Comparison of ENCODE assay signal across 8 mouse cellular contexts in the genomic region with DNA sequence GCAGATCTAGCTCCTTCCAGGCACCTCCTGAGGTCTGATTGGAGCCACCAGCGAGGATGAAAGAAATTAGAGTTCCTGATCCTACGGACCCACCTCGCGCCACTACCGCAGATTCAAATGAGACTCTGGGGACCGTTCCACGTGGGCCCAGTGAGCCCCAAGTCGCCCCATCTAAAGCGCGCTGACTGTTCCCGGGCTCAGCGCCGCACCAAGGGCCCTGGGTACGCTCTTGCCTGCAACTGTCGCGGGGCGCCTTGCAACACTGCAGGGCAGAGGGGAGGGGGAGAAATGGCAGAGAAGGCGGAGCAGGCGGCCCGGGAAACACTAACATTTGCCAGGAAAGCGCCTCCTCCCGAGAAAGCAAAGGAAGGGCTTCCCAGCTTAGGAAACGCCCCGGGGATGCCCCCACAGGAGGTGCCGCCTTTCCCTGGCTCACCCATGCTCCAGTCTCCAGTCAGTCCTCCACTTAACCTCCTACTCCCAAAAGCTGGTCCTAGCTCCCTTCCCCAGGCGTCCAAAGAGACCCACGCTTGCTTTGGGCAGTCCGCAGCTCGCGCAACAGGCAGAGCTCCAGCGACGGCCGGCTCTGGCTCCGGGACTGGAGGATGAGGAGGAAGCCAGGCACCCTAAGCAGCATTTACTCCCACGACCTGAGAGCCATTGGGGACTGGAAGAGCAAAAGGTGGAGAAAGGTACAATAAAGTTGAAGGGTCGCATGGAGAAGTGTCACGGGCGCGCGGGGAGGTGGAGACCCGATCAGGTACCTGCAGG. TPM values are rescaled to one million over a fixed set of nuclear protein-coding genes. Genes with fewer than 3 reads are reported as not detected.
DNase-seq lines count a peak whose midpoint lies in the region; ATAC-seq lines count a peak whose summit lies in the region.

No protein-coding gene starts in this region.

- H3K9me3 ChIP-seq in lung, embryonic 15.5 days, result no peaks in the 10 kb centered on the region

- peaks cover 45% of the 10 kb centered on the region for H3K27me3 ChIP-seq in lung, embryonic 15.5 days

- H3K4me1 ChIP-seq in lung, embryonic 15.5 days, result peaks cover 10% of the 10 kb centered on the region

- peak overlapping the region; percentile 96 for H3K4me2 ChIP-seq in lung, embryonic 15.5 days

- H3K36me3 ChIP-seq in lung, embryonic 15.5 days, result no peaks in the 10 kb centered on the region

- DNase-seq in urinary bladder, adult 18-20 months (ENCODE audit: low spot score in 2 of 2), result peak; percentile 20 to 30
- no peak for DNase-seq in urinary bladder, postnatal 10 days (ENCODE audit: low spot score)
- peak; percentile 31 for DNase-seq in heart, postnatal 4 days
- peak; percentile 32 to 45 for DNase-seq in layer of hippocampus, adult 8-10 months (ENCODE audit: low spot score in 2 of 2)
- peak; percentile 58 for DNase-seq in retina, embryonic 14.5 days (ENCODE audit: low spot score)

- under 1% methylated on average over 41 of the region's 41 CpGs for WGBS in lung, embryonic 15.5 days

- peak overlapping the region; percentile 58 for H3K4me3 ChIP-seq in lung, embryonic 15.5 days

- ATAC-seq in frontal cortex, adult (ENCODE audit: low TSS enrichment), result peak; percentile 62
- peak; percentile 65; the same call in 1 of the 2 replicates for ATAC-seq in lung, embryonic 15.5 days (ENCODE audit: borderline replicate concordance, extremely low read depth, low FRiP score, low TSS enrichment)
- ATAC-seq in erythroblast, adult 5-6 weeks (replicated peaks; ENCODE audit: low FRiP score, poor library complexity, severe bottlenecking), result no peak

- peak overlapping the region; percentile 47 for H3K9ac ChIP-seq in lung, embryonic 15.5 days

- H3K27ac ChIP-seq in lung, embryonic 15.5 days, result peak overlapping the region; percentile 16; the same call in 1 of the 2 replicates

RNA-seq across cellular contexts. Expression of gene Kcns3, which starts 1.2 kb away (rescaled TPM):
- under 1 TPM; 0.12 to 0.36 TPM for total RNA-seq in heart, postnatal 4 days (2021)
- total RNA-seq in layer of hippocampus, adult 8-10 months (2022), result 10 to 100 TPM in 3 of 4 experiments, 1 to 10 TPM in 1; 9.6 to 16.0 (median 13.6) TPM
- polyA plus RNA-seq in lung, embryonic 15.5 days (2015; fragmentation: Nextera tagmentation; extraction: Ambion mirVana), result 6.3 and 7.8 TPM in 2 replicates
- not detected in 2 replicates for total RNA-seq in erythroblast, adult 5-6 weeks (2015; ENCODE audit: low replicate concordance)
- not detected in 2 replicates for total RNA-seq in erythroblast, adult 5-6 weeks (2017; ENCODE audit: low replicate concordance)

RNA-seq across cellular contexts. Expression of gene Msgn1, which starts 59.2 kb away (rescaled TPM):
- not detected for total RNA-seq in heart, postnatal 4 days (2021)
- total RNA-seq in layer of hippocampus, adult 8-10 months (2022), result not detected
- polyA plus RNA-seq in lung, embryonic 15.5 days (2015; fragmentation: Nextera tagmentation; extraction: Ambion mirVana), result not detected in 2 replicates
- not detected in 2 replicates for total RNA-seq in erythroblast, adult 5-6 weeks (2015; ENCODE audit: low replicate concordance)
- total RNA-seq in erythroblast, adult 5-6 weeks (2017; ENCODE audit: low replicate concordance), result not detected in 2 replicates

Comparison
In these comparisons a context has a peak if more than half of its experiments do, and no peak if none do; other contexts are left out.
1. RNA of gene Kcns3, which starts 1.2 kb away (total RNA-seq): 9.6 to 16.0 TPM in layer of hippocampus, adult 8-10 months; 0.12 to 0.36 TPM in heart, postnatal 4 days and not detected in erythroblast, adult 5-6 weeks; every median in the first group is over 4 times any median in the second.